Mouse (Mus musculus): ENCODE data around the gene Atp6v0e.

The Atp6v0e gene

GRCm38 (mm10) chr17:26686334-26687000 is 23.4 kb downstream of the Atp6v0e start:
- DNase-seq (ENCODE audit: low spot score): no peak

DNA sequence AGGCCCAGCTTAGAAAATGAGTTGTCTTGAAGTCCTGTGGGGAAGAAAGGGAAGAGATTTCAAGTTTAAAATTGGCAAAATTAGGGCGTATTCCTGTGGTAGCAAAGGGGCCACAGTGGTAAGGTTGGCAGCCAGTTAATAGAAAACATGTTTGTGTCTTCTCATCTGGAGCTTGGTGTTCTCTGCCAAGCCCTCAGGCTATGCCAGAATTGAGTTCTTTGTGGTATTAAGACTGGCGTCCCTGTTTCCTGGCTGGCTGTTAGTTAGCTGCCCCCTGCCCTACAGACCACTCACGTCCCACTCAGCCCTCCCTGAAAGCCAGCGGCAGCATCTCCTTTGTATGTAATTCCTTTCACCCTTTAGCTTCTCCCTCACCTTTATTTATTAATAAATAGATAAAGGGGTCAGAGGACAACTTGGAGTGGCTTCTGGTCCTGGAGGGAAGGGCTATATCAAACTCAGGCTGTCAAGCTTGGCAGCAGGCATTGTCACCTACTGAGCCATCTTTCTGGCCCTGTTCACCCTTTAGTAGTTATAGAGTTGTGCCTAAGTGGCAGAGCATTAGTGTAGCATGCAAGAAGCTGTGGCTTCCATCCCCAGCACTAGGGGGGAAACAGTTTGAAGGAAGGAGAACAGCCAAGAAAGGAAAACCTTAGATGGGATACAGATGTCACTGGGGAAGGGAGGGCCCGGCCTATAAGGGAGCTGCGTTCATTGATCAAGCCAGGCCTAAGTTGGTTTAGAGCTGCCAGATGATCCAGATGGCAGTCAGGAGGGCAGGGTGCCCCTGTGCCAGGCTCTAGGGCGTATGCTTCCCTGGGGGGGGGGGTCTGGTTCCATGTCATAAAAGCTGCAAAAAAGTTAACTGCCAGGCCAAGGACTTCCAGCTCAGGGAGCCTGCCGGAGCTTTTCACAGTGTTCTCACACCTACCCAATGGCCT is 26.0 kb downstream of the Atp6v0e start:
- DNase-seq (ENCODE audit: low spot score): peak; percentile 67

- DNase-seq (ENCODE audit: low spot score): no peak
Observed at GRCm38 (mm10) chr17:26689810-26690209, 26.8 kb downstream of the Atp6v0e start.

- DNase-seq (ENCODE audit: low spot score): no peak
Observed at GRCm38 (mm10) chr17:26690236-26690635, 27.2 kb downstream of the Atp6v0e start.

- peak; percentile 73 for DNase-seq (ENCODE audit: low spot score)
Observed at GRCm38 (mm10) chr17:26691110-26691509, 28.1 kb downstream of the Atp6v0e start.

- DNase-seq (ENCODE audit: low spot score): peak; percentile 69
Observed at GRCm38 (mm10) chr17:26693424-26693823, 30.4 kb downstream of the Atp6v0e start.

- no peak for DNase-seq (ENCODE audit: low spot score)
Observed at GRCm38 (mm10) chr17:26694171-26694570, 31.1 kb downstream of the Atp6v0e start.

DNA sequence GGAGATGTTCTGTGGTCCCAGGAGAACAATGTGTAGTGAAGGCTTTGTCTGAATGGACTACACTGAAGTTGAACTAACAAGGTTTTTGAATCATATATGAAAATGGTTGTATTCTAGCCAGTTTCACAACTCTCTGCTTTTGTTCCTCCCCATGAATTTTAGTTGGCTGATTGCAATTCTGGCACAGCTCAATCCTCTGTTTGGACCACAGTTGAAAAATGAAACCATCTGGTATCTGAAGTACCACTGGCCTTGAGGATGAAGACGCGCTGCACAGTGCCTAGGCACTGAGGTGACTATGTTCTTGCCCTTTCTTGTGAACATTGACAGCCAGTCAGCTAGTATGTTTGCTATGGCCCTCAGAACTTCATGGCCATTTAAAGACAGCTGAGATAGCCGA is 32.2 kb downstream of the Atp6v0e start:
- DNase-seq (ENCODE audit: low spot score): no peak

- DNase-seq (ENCODE audit: low spot score): no peak
Observed at GRCm38 (mm10) chr17:26698846-26699245, 35.8 kb downstream of the Atp6v0e start.

GRCm38 (mm10) chr17:26699819-26700616 is 37.0 kb downstream of the Atp6v0e start:
- no peak for DNase-seq (ENCODE audit: low spot score)

- no peak for DNase-seq (ENCODE audit: low spot score)
Observed at GRCm38 (mm10) chr17:26701565-26701964, 38.5 kb downstream of the Atp6v0e start.

- DNase-seq (ENCODE audit: low spot score): no peak
Observed at GRCm38 (mm10) chr17:26702621-26703020, 39.6 kb downstream of the Atp6v0e start.

DNA sequence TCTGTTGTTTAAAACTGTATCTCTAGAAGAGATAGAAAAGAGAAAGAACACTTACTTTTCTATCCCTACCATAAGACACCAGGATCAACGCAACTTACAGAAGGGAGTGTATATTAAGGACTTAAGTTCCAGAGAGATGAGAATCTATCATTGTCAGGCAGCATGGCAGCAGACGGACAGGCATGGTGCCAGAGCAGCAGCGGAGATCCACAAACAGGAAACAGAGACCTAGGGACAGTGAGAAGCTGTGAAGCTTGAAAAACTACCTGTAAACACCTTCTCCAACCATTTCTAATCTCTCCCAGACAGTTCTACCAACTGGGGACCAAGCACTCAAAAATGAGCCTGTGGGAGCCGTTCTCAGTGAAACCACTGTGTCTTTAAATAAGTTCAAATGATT is 40.6 kb downstream of the Atp6v0e start:
- no peak for DNase-seq (ENCODE audit: low spot score)

- no peak for DNase-seq (ENCODE audit: low spot score)
Observed at GRCm38 (mm10) chr17:26705463-26706359, 42.7 kb downstream of the Atp6v0e start.

GRCm38 (mm10) chr17:26707066-26707465 is 44.0 kb downstream of the Atp6v0e start:
- DNase-seq (ENCODE audit: low spot score): no peak

DNA sequence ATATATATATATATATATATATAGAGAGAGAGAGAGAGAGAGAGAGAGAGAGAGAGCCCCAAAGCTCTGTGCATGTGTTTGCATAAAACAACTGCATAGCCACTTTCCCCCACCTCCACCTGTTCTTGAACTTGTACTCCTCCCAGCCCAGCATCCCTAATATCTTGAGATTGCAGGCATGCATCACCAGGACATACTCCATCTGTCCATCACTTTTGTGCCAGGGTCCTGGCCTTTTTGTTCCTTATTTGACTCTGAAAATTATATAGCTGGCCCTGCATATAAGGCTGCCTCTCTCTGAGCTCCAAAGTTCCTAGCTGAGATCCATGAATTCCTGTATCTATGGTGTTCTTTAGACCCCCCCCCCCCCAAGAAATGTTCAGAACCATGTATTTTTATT is 45.5 kb downstream of the Atp6v0e start:
- no peak for DNase-seq (ENCODE audit: low spot score)

- DNase-seq (ENCODE audit: low spot score): no peak
Observed at GRCm38 (mm10) chr17:26708993-26709590, 46.1 kb downstream of the Atp6v0e start.

DNA sequence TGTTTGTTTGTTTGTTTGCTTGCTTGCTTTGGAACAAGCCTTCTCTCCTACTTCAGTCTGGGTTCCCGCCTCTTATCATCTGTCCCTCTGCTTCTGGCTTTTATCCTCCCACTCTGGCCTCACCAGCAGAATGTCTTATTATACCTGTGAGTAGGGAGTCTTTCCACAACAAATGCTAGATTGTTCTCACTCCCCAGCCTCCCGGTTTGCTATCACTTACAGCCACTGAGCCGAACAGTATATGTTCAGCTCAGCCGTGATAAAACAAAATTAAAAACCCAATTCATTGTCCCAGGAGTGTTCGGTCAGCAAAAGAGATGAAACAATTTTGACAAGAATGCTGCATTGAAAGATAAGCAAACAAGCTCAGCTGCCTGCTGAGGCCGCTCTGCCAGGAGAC is 47.0 kb downstream of the Atp6v0e start:
- no peak for DNase-seq (ENCODE audit: low spot score)

DNA sequence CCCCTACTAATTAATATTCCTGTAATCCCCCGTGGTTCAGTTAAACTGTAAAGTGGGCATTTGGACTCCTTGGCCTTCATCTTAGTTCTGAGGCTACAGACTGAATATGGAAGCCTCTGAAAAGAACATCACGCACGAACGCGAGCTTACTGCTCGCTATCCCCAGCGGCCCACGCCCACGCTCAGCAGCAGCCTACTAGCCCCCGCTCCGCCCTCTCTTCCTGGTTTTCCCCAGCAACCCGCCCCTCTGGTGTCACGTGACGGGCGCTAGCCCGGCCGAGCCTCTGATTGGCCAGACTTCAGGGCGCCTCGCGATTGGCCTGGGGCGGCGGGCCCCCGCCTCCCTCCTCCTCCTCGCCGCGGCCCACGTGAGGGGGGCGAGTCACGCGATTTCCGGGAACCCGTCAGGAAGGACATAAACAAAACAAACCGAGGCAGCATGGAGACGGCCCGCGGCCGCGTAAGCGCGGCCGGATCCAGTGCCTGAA is 52.3 kb downstream of the Atp6v0e start, which contains the start of gene Crebrf:
Crebrf (plus strand) TSS at position 380 of the 488 bp plus-strand sequence.
- DNase-seq (ENCODE audit: low spot score): peak; percentile 98

DNA sequence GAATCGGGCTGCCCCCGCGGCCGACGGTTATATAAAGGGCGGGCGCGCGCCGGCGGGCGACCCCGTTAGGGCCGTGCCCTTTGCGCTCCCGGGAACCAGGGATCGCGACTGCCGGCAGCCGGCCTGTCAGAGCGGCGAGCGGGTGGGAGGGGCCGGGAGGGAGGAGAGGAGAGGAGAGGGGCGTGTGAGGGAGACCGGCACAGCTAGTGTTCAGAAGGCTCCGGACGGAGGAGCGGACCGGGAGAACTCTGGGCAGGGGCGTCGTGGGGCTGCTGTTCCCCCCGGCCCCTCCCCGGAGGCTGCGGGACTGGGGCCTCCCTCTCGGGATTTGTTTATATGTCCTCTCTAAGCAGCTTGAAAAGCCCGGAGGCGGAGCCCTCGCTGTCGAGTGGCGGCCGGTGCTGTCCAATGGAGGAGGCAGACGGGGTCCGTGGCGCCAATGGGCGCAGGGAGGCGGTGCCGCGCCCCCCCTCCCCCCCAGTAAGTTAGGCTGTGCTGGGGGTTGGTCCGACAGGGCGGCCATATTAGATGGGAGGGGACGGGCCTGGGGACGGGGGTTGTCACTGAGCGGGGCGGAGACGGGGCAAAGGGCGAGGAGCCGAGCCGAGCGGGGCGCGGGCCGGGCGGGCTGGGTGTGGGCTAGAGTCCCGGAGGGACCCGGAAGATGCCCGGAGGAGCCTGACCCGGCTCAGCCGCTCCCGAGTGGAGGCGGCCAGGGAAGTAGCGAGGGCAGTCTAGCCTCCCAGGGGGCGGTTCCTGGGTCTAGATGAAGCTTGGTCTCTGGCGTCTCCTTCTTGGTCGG is 53.1 kb downstream of the Atp6v0e start:
- peak; percentile 98 for DNase-seq (ENCODE audit: low spot score)
